Mouse (Mus musculus) megakaryocyte, embryonic 14.5 days (primary cell): ENCODE data around the gene Ccdc74a.

Source experiments
- FLI1 ChIP-seq: IDR thresholded peaks from 2 replicates; pipeline ENCODE4 v1.6.1; 2012; ENCODE audit warnings: low read length, inconsistent platforms, mixed read lengths
- GATA1 ChIP-seq: IDR thresholded peaks from 3 replicates; pipeline ENCODE4 v1.6.1; 2012; ENCODE audit warnings: mixed read lengths, low read length, inconsistent platforms, borderline replicate concordance

DNA sequence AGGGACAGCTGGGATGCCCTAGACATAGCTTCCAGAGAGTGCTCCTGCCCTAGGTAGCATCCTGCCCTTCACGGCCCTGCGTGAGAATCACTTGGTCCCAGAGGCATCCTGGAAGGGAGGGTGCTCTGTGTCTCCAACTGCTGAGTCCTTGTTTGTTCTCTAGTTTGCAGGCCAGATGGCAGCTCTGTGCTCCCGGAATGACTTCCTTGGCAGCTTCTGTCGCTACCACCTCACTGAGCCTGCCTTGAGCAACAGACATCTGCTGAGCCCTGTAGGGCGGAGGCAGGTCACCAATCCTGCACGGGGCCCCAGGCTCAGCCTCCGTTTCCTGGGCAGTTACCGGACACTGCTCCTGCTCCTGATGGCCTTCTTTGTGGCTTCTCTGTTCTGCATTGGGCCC, 4.0 kb upstream of the Ccdc74a start:
- TF ChIP-seq GATA1 (no peak), FLI1 (no peak)
